Comparison of ENCODE assay signal across 26 mouse cellular contexts in the genomic region with DNA sequence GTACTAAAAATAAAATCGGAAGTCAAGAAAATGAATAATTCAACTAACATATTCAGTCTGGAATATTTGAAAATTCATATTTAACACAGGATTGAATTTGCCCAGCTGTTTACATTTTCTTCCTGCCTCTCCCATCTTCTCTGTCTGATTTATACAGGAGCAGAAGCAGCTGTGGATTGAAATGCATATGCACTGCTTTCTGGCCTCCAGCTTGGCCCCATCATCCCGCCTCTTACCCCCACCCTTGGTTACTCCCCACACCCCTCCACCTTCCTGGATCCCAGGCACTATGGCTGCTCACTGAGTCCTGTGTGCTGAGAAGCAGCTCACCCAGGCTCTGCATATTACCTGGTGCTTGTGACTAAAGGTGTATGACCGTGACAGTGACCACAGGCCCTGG. TPM values are rescaled to one million over a fixed set of nuclear protein-coding genes. Genes with fewer than 3 reads are reported as not detected.
DNase-seq lines count a peak whose midpoint lies in the region; ATAC-seq and TF ChIP-seq lines count a peak whose summit lies in the region.
"Had no signal": no experiment of that assay in that cellular context is flagged by ENCODE, and none has a peak within 500 bp of the region (broad histone marks: within the 10 kb centered on the region; RNA-seq: fewer than 3 reads in every experiment).

No protein-coding gene starts in this region.

- no peaks in the 10 kb centered on the region for H3K27me3 ChIP-seq in forebrain, postnatal 0 days (ENCODE audit: insufficient read depth, low read length)
- no peaks in the 10 kb centered on the region for H3K27me3 ChIP-seq in forebrain, embryonic 13.5 days
- H3K27me3 ChIP-seq in midbrain, embryonic 13.5 days, result no peaks in the 10 kb centered on the region
- H3K27me3 ChIP-seq in midbrain, embryonic 10.5 days (ENCODE audit: low read depth, poor library complexity, severe bottlenecking), result no peaks in the 10 kb centered on the region
- H3K27me3 ChIP-seq in stomach, embryonic 14.5 days (ENCODE audit: control insufficient read depth, insufficient read depth, low read length), result no peaks in the 10 kb centered on the region
- H3K27me3 ChIP-seq in stomach, postnatal 0 days (ENCODE audit: control insufficient read depth, insufficient read depth, low read length), result no peaks in the 10 kb centered on the region
- no peaks in the 10 kb centered on the region for H3K27me3 ChIP-seq in hindbrain, embryonic 11.5 days (ENCODE audit: control insufficient read depth, insufficient read depth, low read length)
- H3K27me3 ChIP-seq: embryonic facial prominence, embryonic 13.5 days; hindbrain, embryonic 13.5 days had no signal

- no peaks in the 10 kb centered on the region for H3K9me3 ChIP-seq in forebrain, postnatal 0 days (ENCODE audit: low read length)
- H3K9me3 ChIP-seq in forebrain, embryonic 13.5 days (replicated peaks), result no peaks in the 10 kb centered on the region
- no peaks in the 10 kb centered on the region for H3K9me3 ChIP-seq in midbrain, embryonic 13.5 days
- no peaks in the 10 kb centered on the region for H3K9me3 ChIP-seq in midbrain, embryonic 10.5 days (replicated peaks)
- H3K9me3 ChIP-seq in stomach, embryonic 14.5 days (ENCODE audit: control insufficient read depth, low read depth, low read length), result no peaks in the 10 kb centered on the region
- no peaks in the 10 kb centered on the region for H3K9me3 ChIP-seq in stomach, postnatal 0 days (ENCODE audit: control insufficient read depth, low read length)
- H3K9me3 ChIP-seq in hindbrain, embryonic 11.5 days (ENCODE audit: control insufficient read depth, low read length), result no peaks in the 10 kb centered on the region
- H3K9me3 ChIP-seq: embryonic facial prominence, embryonic 10.5 days; embryonic facial prominence, embryonic 13.5 days; hindbrain, embryonic 13.5 days had no signal

- H3K4me3 ChIP-seq in forebrain, postnatal 0 days (ENCODE audit: low read depth, low read length), result no peak overlapping the region
- no peak overlapping the region for H3K4me3 ChIP-seq in forebrain, embryonic 13.5 days
- no peak overlapping the region for H3K4me3 ChIP-seq in midbrain, embryonic 13.5 days (replicated peaks)
- no peak overlapping the region for H3K4me3 ChIP-seq in midbrain, embryonic 10.5 days
- no peak overlapping the region for H3K4me3 ChIP-seq in stomach, embryonic 14.5 days (ENCODE audit: low read depth, low read length)
- H3K4me3 ChIP-seq in stomach, postnatal 0 days (ENCODE audit: low read depth, low read length), result no peak overlapping the region
- no peak overlapping the region for H3K4me3 ChIP-seq in hindbrain, embryonic 11.5 days (ENCODE audit: low read depth, low read length)
- H3K4me3 ChIP-seq: embryonic facial prominence, embryonic 10.5 days; embryonic facial prominence, embryonic 13.5 days; erythroblast, embryonic 14.5 days; gastrocnemius, adult 2 months; hindbrain, embryonic 13.5 days had no signal

- DNase-seq in forebrain, postnatal 0 days, result no peak
- DNase-seq in midbrain, embryonic 10.5 days (ENCODE audit: low spot score), result no peak
- no peak for DNase-seq in stomach, postnatal 0 days (ENCODE audit: low spot score)
- DNase-seq in hindbrain, embryonic 11.5 days (ENCODE audit: low spot score), result no peak
- DNase-seq: adrenal gland, adult 8-10 months; adrenal gland, postnatal 25 days; cerebellum, adult 11-12 months; cerebellum, adult 8-10 months; cerebellum, postnatal 10 days; cerebellum, postnatal 36 days; embryo, embryonic 11 days; gastrocnemius, adult 2 months; gastrocnemius, postnatal 14 days; heart, adult 11 months had no signal

- H3K4me1 ChIP-seq in forebrain, postnatal 0 days (ENCODE audit: insufficient read depth), result no peaks in the 10 kb centered on the region
- no peaks in the 10 kb centered on the region for H3K4me1 ChIP-seq in forebrain, embryonic 13.5 days
- H3K4me1 ChIP-seq in midbrain, embryonic 13.5 days (replicated peaks), result no peaks in the 10 kb centered on the region
- no peaks in the 10 kb centered on the region for H3K4me1 ChIP-seq in midbrain, embryonic 10.5 days
- no peaks in the 10 kb centered on the region for H3K4me1 ChIP-seq in stomach, embryonic 14.5 days (ENCODE audit: control insufficient read depth, insufficient read depth, low read length)
- H3K4me1 ChIP-seq in stomach, postnatal 0 days (replicated peaks; ENCODE audit: control insufficient read depth, insufficient read depth), result no peaks in the 10 kb centered on the region
- no peaks in the 10 kb centered on the region for H3K4me1 ChIP-seq in hindbrain, embryonic 11.5 days (replicated peaks; ENCODE audit: control insufficient read depth, insufficient read depth, low read length)
- H3K4me1 ChIP-seq: embryonic facial prominence, embryonic 10.5 days; embryonic facial prominence, embryonic 13.5 days; hindbrain, embryonic 13.5 days had no signal

- WGBS in forebrain, postnatal 0 days, result 79% methylated on average over 3 of the region's 3 CpGs
- 88% methylated on average over 3 of the region's 3 CpGs for WGBS in forebrain, embryonic 13.5 days
- WGBS in midbrain, embryonic 13.5 days, result 83% methylated on average over 3 of the region's 3 CpGs
- WGBS in midbrain, embryonic 10.5 days, result 80% methylated on average over 3 of the region's 3 CpGs
- WGBS in stomach, embryonic 14.5 days, result 46% methylated on average over 3 of the region's 3 CpGs
- WGBS in stomach, postnatal 0 days, result 52% methylated on average over 3 of the region's 3 CpGs
- WGBS in hindbrain, embryonic 11.5 days, result 81% methylated on average over 3 of the region's 3 CpGs

- H3K27ac ChIP-seq in forebrain, postnatal 0 days (ENCODE audit: low read depth, low read length), result peak overlapping the region; percentile 40; the same call in 1 of the 2 replicates
- no peak overlapping the region for H3K27ac ChIP-seq in forebrain, embryonic 13.5 days
- no peak overlapping the region for H3K27ac ChIP-seq in midbrain, embryonic 13.5 days
- H3K27ac ChIP-seq in midbrain, embryonic 10.5 days (replicated peaks), result no peak overlapping the region
- H3K27ac ChIP-seq in stomach, embryonic 14.5 days (ENCODE audit: low read length), result no peak overlapping the region; the same call in 1 of the 2 replicates
- no peak overlapping the region for H3K27ac ChIP-seq in stomach, postnatal 0 days (replicated peaks)
- no peak overlapping the region for H3K27ac ChIP-seq in hindbrain, embryonic 11.5 days (ENCODE audit: low read depth, low read length)
- H3K27ac ChIP-seq: embryonic facial prominence, embryonic 10.5 days; embryonic facial prominence, embryonic 13.5 days; gastrocnemius, adult 2 months; hindbrain, embryonic 13.5 days had no signal

- H3K9ac ChIP-seq in forebrain, postnatal 0 days, result no peak overlapping the region
- H3K9ac ChIP-seq in forebrain, embryonic 13.5 days, result no peak overlapping the region
- no peak overlapping the region for H3K9ac ChIP-seq in midbrain, embryonic 13.5 days (replicated peaks)
- H3K9ac ChIP-seq in stomach, embryonic 14.5 days (replicated peaks; ENCODE audit: low read depth, low read length), result no peak overlapping the region
- no peak overlapping the region for H3K9ac ChIP-seq in stomach, postnatal 0 days (ENCODE audit: low read length)
- no peak overlapping the region for H3K9ac ChIP-seq in hindbrain, embryonic 11.5 days (ENCODE audit: low read depth, low read length)
- H3K9ac ChIP-seq: embryonic facial prominence, embryonic 13.5 days; hindbrain, embryonic 13.5 days had no signal

- no peaks in the 10 kb centered on the region for H3K36me3 ChIP-seq in forebrain, postnatal 0 days (ENCODE audit: insufficient read depth)
- no peaks in the 10 kb centered on the region for H3K36me3 ChIP-seq in forebrain, embryonic 13.5 days (ENCODE audit: poor library complexity, severe bottlenecking)
- H3K36me3 ChIP-seq in midbrain, embryonic 13.5 days, result no peaks in the 10 kb centered on the region
- H3K36me3 ChIP-seq in midbrain, embryonic 10.5 days, result no peaks in the 10 kb centered on the region
- H3K36me3 ChIP-seq in stomach, embryonic 14.5 days (ENCODE audit: control insufficient read depth, insufficient read depth, low read length), result no peaks in the 10 kb centered on the region
- no peaks in the 10 kb centered on the region for H3K36me3 ChIP-seq in stomach, postnatal 0 days (ENCODE audit: control insufficient read depth, insufficient read depth, low read length)
- no peaks in the 10 kb centered on the region for H3K36me3 ChIP-seq in hindbrain, embryonic 11.5 days (ENCODE audit: control insufficient read depth, insufficient read depth, low read length)
- H3K36me3 ChIP-seq: embryonic facial prominence, embryonic 10.5 days; embryonic facial prominence, embryonic 13.5 days; hindbrain, embryonic 13.5 days had no signal

- ATAC-seq in forebrain, postnatal 0 days, result peak; percentile 71
- no peak for ATAC-seq in forebrain, embryonic 13.5 days
- ATAC-seq in midbrain, embryonic 13.5 days, result peak; percentile 45; the same call in 1 of the 2 replicates
- ATAC-seq in stomach, embryonic 14.5 days (ENCODE audit: insufficient number of reproducible peaks, insufficient read depth, low FRiP score, low read depth), result peak; percentile 61; the same call in 1 of the 2 replicates
- ATAC-seq in stomach, postnatal 0 days (ENCODE audit: low FRiP score, low TSS enrichment), result no peak
- ATAC-seq in hindbrain, embryonic 11.5 days (ENCODE audit: low FRiP score), result no peak
- ATAC-seq: activated CD4-positive, CD25-positive, alpha-beta regulatory T cell, adult 4 months; CD4-positive, CD25-positive, alpha-beta regulatory T cell, adult 4 months; hindbrain, embryonic 16.5 days; intestine, postnatal 0 days had no signal

- TF ChIP-seq CTCF in forebrain, postnatal 0 days (IDR thresholded peaks at IDR 0.05; ENCODE audit: low read depth), result no peak
- no peak for TF ChIP-seq CTCF in stomach, postnatal 0 days (IDR thresholded peaks at IDR 0.05; ENCODE audit: low read depth)

- TF ChIP-seq EP300 in stomach, postnatal 0 days (optimal IDR thresholded peaks at IDR 0.05), result no peak

- no peak overlapping the region for H3K4me2 ChIP-seq in forebrain, postnatal 0 days (ENCODE audit: low read depth)
- H3K4me2 ChIP-seq in forebrain, embryonic 13.5 days, result no peak overlapping the region
- no peak overlapping the region for H3K4me2 ChIP-seq in midbrain, embryonic 13.5 days (replicated peaks)
- H3K4me2 ChIP-seq in stomach, embryonic 14.5 days (replicated peaks; ENCODE audit: low read depth, low read length), result no peak overlapping the region
- H3K4me2 ChIP-seq in stomach, postnatal 0 days (replicated peaks; ENCODE audit: low read depth), result no peak overlapping the region
- no peak overlapping the region for H3K4me2 ChIP-seq in hindbrain, embryonic 11.5 days (replicated peaks; ENCODE audit: low read depth, low read length)
- H3K4me2 ChIP-seq: embryonic facial prominence, embryonic 13.5 days; heart, embryonic 11.5 days; hindbrain, embryonic 13.5 days had no signal

RNA-seq across cellular contexts. Expression of a gene that starts 13.2 kb away (rescaled TPM):
- 149 and 172 TPM in 2 replicates for total RNA-seq in forebrain, postnatal 0 days (2014; rRNA removed)
- polyA plus RNA-seq in forebrain, postnatal 0 days (2015; fragmentation: Nextera tagmentation; extraction: Ambion mirVana), result 96.8 and 123 TPM in 2 replicates
- 60.2 and 62.7 TPM in 2 replicates for polyA plus RNA-seq in forebrain, embryonic 13.5 days (2015; fragmentation: Nextera tagmentation; extraction: Ambion mirVana)
- polyA plus RNA-seq in midbrain, embryonic 13.5 days (2015; fragmentation: Nextera tagmentation; extraction: Ambion mirVana), result 75.5 and 79.1 TPM in 2 replicates
- polyA plus RNA-seq in midbrain, embryonic 10.5 days (2016; fragmentation: Nextera tagmentation; extraction: Ambion mirVana), result 28.1 and 31.7 TPM in 2 replicates
- 34.3 and 44.7 TPM in 2 replicates for polyA plus RNA-seq in stomach, embryonic 14.5 days (2014; fragmentation: Nextera tagmentation; extraction: Ambion mirVana)
- 21.9 and 22.3 TPM in 2 replicates for polyA plus RNA-seq in stomach, postnatal 0 days (2015; fragmentation: Nextera tagmentation; extraction: Ambion mirVana)
- polyA plus RNA-seq in hindbrain, embryonic 11.5 days (2014; fragmentation: Nextera tagmentation; extraction: Ambion mirVana), result 51.0 and 64.9 TPM in 2 replicates

Comparison
In these comparisons a context has a peak if more than half of its experiments do, and no peak if none do; other contexts are left out.
1. ATAC-seq: peak in forebrain, postnatal 0 days (single experiment), midbrain, embryonic 13.5 days (single experiment) and stomach, embryonic 14.5 days (single experiment); none in forebrain, embryonic 13.5 days (single experiment), stomach, postnatal 0 days (single experiment) and hindbrain, embryonic 11.5 days (single experiment).